Mouse (Mus musculus) ovary, postnatal 36 days (tissue): ENCODE measurements around the gene Hunk.

Experiments used
- DNase-seq: peaks from one replicate; pipeline ENCODE4 v3.0.0; 2022; ENCODE audit warnings: low spot score, mixed read lengths

Gene Hunk

DNA sequence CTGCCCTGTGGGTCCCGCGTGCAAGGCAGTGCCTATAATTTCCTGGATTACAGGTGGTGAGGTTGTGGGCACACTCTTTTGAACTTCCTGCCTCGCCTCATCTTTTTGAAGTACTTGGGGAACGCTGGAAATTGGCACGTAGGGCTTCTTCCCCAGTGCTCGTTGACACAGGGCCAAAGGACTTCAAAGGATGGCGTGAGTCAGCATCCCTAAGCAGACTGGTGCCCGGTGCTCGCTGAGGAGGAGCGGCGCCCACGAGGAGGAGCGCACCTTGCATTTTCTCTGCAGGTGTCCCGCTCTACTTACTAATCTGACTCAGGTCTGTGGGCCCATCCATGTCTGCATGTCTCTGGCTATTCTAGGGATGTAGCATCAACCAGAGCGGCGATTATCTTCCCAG is 4.9 kb downstream of the Hunk start:
- no peak for DNase-seq

DNA sequence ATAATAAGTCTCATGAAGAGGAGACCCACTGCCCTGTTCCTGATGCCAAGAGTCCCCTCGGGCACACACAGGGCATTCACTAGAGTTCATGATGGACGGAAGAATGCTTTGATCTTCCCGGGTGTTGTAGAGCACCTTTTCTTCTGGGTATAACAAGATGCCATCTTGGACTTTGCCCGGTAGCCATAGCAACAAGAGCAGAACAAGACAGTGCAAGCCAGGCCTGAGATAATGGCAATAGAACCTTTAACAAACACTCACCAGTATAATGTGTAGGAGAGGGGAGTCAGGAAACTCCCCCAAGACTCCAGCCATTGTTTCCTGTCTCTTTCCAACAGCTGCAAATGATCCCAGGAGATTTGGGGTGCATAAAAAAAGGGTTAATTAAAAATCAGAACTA is 8.9 kb downstream of the Hunk start:
- no peak for DNase-seq

DNA sequence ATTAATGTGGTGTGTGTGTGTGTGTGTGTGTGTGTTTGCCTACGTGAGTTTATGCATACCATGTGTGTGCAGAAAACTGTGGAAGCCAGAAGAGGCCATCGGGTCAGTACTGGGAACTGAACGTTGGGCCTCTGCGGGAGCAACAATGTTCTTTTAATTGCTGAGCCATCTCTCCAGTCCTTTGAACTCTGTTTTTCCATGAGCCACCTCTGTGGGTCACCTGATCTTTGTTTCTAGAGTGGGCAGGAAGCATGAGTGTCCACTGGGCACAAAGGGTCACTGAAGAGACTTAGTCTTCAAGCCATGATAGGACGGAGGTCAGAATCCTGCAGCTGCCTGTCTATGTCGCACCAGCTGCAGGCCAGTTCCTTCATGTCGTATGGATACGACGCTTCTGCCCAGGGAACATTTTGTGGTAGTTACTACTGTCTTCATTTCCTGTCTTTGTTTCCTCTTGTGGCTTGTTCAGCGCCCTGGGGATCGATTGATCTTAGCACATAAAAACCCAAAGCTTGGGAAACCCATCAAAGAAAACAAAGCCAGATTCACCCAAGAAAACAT is 10.3 kb downstream of the Hunk start:
- no peak for DNase-seq

DNA sequence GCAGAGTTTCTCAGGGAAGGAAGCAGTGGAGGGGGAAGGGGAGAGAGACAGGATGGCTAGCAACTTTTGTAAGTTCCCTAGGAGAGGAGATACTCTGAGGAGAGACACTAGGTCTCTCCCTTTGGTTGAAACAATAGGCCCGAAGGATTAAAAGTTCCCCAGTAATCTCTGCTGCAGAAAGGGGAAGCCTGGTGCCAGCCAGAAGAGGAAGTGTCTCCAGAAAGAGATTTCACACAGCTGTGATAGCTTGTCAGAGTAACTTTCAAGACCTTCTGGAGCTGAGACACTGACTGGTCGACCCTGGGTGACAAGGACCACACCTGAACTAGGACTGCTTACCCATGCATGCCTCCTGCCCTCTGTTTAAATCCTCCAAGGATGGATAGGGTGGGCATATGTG is 11.1 kb downstream of the Hunk start:
- no peak for DNase-seq

DNA sequence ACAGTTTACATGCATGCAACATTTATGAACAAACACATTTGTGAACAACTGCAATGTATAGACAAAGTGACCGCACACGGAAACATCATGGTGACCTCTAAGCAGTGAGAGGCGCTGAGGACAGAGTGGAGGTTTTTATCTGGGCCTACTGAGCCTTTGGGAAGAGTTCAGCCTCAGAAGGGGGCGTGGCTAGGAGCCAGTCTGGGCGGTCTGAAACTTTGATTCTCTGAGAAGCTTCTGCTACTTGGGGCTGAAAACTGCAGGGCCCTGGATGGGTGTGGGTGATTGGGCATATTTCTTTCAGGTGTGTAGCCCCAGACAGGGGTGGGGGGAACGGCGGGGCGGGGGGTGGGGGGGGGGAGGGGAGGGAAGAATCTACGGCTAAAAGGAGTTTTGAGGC is 14.5 kb downstream of the Hunk start:
- peak; percentile 33 for DNase-seq

DNA sequence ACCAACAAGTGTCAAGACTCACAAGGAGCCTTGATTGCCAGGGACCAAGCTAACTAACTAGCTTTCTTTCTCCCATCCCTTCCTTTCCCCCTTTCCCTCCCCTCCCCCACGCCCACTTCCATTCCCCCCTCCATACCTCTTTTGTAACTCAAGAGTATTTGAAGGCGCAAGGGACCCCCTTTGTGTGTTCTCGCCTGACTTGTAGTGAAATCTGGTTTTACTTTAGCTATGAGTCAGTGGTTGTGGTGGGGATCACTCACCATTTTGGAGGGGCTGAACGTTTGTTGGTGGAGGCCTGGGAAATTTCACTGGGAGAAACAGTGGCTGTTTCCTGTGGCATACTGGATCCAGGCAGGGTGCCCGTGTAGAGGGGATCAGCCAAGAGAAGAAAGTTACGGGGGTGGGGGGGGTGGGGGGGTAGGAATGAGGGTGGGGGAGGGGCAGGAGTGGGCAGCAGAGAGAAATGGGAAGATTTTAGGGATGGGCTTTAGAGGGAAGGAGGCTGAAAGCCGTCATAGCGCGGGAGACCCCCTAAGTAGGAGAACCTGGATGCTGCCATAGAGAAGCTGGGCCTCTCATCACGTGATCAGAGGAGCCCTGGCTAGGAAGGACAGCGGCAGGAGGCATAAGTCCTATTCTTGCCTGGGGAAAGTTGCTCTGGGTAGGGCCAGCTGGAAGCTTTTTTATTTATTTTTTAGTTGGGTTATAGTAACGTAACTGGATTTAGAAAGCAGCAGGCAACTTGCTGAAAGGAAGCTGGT is 15.3 kb downstream of the Hunk start:
- DNase-seq, result no peak

DNA sequence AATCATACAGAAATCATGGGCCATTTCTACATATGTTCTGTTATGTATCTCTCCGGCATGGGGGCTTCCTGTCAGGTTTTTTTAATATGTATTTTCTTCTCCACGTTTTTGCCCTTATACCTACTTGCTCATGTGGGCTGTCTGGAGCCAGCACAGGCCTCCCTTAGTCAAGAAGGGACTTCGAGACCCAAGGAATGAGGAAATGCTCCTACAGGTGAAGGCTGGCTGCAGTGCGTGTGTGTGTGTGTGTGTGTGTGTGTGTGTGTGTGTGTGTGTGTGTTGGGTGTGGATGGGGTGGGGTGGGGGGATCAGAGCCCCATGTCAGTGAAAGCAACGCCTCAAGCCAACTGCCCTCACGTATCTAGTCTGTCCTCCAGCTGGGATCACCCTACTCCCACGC is 16.5 kb downstream of the Hunk start:
- DNase-seq, result no peak

DNA sequence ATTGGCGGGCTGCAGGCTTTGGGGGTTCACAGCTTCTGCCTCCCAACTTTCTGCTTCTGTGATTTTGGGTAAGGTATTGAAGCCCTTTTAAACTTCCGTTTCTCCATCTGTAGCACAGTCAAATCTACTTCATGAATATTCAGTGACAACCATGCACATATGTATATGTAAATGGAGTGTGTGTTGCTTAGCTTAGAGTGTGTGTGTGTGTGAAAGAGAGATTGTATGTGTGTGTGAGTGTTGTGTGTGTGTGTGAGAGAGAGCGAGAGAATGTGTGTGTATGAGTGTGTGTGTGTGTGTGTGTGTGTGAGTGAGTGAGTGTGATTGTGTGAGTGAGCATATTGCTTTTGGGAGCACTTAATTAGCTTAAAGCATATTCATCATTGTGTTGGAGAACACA is 19.4 kb downstream of the Hunk start:
- no peak for DNase-seq

DNA sequence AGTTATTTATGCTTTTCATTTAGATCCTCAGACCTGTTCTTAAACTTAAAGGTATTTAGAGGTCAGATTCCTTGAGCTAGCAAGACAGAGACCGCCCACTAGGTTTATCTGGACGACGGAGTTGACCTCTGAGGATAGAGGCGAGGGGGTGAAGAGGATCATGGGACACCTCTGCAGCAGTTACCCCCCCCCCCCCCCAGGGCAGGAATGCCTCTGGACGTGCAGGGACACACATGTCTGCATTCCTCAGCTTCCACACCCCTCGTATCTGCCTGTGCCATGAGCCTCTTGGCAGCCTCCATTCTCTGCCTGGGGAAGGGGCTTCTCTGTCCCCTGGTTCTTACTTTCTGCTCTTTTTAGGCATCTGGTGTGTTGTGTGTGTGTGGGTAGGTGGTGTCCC is 19.8 kb downstream of the Hunk start:
- no peak for DNase-seq

DNA sequence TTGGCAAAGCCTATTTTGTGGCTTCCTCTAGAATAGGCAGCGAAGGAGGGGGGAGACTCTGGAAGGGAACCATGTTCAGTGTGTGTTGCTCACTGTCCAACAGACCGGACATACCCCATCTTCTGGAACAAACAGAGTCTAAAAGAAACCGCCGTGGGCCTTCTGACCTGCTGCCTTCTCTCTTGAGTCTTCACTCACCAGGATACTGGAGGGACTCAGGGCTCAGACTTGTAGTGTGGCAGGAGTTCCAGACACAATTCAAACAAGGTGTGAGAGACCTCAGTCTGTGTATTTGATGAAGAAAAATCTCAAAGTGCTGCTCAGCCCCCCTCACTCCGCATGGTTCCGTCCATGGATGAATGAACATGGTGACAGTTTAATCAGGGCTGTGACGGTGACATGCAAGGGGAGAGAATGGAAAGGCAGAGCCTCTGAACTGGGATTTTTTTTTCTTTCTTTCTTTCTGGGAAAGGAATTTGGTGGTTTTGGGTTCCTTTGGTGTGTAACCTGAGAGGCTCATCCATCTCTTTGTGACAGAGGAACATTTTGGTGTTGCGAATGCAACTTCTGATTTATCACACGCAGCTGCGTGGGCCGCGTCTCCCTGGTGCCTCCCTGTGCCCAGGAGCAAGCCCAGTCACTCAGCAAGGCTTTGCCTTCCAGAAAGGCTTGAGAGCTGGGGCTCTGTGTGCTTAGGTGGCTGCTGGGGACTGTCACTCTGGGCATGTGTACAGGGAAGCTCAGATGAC is 21.9 kb downstream of the Hunk start:
- no peak for DNase-seq

DNA sequence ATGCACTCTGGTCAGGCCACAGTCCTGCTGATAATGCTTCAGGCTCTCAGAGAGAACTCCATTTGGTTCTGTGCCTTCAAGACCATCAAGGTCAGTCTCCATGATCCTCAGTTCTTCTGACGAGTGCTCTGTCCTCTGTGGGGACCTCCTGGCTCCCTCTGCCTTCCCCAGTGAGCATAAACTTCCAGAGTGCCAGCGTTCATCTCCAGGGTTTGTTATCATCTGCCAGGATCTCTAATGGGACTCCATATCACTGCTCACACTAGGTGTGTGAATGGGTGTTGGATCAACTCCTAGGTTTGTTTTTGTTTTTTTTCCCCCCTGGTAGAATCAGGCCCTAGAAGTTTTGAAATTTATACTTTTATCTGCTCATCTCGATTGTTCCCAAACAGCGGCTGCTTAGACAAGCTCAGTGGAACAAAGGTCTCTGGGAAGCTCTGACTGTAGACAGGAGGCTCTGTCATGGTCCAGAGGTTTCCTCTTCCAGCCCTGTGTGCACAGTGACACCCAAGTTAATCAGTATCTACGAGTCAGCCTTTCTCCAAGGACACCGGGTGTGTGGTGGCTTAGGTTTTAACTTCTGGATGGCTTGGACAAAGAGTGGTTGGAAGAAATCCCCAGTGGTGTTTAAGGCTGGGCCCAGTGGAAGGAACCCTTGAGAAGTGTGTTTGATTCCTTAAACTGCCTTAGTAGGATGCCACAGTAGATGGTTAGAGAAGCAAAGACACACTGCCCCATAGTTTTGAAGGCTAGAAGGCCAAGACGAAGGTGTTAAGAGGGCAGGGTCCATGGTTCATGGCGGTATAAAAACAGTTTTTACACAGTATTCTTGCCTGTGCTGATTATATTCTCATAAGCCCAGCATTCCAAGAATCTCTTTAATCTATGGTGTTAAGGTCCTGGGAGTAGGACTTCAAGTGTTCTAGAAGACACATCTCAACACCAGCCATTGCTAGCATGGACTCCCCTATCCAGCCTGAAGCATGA is 26.6 kb downstream of the Hunk start:
- DNase-seq, result no peak

DNA sequence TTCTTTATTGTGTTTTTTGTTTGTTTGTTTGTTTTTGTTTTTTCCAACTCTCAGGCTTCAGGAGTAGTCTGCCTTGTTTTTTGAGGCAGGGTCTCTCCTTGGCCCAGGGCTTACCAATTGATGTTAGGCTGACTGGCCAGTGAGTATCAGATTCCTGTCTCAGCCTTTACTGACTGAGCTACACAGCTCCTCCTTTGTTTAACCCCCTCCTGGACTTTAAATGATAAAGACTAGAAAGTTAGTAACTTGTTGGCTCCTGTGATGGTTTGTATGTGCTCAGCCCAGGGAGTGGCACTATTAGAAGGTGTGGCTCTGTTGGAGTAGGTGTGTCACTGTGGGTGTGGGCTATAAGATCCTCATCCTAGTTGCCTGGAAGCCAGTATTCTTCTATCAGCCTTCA is 30.8 kb downstream of the Hunk start:
- DNase-seq, result no peak

DNA sequence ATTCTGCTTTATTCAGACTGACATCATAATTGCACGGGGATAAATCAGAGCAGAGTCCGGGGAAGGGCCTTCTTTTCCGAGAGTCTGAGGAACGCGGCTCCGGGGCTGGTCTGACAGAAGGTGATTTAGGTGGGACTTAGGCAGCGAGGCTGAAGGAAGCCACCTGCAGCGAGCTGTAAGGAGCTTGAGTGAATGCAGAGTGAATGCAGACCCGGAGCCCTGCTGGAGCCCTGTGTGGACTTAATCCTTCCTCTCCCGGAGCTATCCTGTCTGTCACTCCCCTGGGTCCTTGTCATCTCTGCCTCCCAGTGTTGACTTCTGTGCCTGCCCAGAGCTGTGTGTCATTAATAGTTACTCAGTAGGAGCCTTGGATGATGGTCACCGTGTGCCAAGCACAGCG is 32.8 kb downstream of the Hunk start:
- no peak for DNase-seq

DNA sequence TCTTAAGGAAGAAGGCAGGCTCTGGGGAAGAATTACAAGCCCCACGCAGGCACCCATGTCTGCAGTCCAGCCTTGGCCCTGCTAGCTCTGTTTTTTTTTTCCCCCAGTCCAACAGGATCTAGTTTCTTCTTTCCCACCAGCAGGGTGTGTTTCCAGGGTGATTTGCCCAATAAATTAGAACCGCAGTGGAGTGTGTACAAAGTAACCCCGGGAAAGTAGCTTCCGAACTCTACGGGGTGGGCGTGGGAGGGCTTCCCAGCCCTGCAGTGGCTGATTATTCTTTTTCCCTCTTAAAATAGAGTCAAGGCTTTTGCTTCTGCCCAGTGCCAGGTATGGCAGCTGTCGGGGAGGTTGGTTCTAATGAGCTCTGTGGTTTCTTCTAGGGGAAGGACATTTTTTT is 35.3 kb downstream of the Hunk start:
- DNase-seq, result no peak

DNA sequence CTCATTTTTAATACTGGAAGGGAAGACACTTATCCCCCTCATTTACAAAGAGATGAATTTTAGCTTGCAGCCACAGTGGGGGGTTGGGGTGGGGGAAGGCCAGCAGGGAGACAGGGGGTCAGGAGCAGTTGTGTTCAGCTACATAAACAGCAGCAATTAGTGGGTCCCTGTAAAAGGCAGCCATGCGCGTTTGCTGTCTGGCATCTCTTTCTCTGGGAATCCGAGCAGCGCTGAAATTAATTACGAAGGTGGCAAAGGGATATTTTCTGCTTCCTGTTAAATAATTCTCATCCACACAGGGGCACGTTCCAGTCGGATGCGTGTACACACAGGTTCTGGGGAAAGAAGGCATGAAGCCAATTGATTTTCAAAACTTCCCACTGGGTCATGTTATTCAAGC is 35.7 kb downstream of the Hunk start:
- DNase-seq, result no peak

DNA sequence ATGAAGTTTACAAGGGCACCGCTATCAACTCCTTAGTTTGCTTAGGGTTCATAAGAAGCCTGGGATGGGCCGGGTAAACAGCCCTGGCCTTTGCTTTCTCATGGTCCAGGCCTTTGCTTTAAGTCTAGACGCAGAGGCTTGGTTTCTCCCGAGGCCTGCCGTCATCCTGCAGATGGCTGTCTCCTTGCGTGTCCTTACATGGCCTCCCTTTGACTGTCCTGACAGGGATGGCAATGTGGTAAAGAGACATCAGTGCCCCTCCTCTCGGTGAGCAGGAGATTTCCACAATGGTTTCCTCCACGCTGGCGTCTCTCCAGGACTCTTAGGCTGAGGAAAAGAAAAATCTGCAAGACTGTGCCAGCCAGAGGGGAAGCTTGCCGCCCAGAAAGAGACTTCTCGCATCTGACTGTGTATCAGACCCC is 36.3 kb downstream of the Hunk start:
- peak; percentile 52 for DNase-seq

DNA sequence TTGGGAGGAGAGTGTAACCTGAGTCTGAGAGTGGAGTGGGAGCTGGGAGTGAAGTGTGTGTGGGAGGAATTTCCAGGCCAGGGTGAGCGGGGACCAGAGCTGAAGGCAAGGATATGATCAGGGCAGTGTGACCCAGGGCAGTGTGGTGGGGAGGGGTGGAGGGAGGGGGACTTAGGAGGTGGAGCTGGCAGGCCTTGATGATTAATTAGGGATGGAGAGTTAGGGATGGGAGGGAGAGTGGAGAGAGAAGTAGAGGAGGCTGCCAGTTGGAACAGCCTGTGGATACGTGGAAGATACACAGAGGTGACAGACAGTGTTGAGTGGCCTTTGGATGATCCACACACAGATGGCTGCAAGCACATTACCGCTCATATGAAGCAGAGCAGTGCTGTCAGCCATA is 38.1 kb downstream of the Hunk start:
- DNase-seq, result peak; percentile 60

DNA sequence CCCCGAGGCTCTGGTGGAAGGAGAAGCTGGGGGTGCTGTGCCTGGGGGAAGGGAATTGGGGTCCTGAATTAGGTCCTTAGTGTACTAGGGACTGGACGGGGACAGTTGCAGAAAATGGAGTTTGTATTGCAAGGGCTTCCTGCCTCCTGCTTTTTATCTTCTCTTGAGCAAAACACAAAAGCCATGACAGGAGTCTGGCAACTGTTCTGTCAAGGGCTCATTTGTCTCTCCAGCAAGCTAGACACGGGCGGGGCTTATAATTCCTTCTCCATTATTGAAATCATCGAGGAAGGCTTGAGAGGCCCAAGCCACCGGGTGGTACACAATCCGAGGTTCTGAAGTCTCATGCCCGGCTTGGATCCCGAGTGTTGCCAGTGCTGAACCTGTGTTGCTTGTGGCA is 38.6 kb downstream of the Hunk start:
- no peak for DNase-seq

DNA sequence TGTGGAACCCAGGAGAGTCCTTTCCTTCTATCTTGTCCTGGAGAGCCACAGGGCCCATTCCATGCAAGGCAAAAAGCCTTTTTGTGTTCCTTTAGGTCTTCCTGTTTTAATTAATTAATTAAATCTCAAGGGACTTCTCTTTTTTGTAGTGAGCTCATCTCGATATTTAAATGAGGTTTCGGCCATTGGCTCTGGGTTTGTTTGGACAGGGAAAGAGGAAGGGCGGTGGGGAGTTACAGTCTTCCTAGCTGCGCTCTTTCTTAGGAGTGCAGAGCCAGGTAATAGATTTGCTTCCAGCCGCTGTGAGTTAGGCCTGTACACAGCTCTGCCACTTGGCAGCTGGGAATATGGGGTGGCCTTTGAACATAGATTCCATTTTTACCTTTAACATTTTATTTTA is 40.4 kb downstream of the Hunk start:
- no peak for DNase-seq

DNA sequence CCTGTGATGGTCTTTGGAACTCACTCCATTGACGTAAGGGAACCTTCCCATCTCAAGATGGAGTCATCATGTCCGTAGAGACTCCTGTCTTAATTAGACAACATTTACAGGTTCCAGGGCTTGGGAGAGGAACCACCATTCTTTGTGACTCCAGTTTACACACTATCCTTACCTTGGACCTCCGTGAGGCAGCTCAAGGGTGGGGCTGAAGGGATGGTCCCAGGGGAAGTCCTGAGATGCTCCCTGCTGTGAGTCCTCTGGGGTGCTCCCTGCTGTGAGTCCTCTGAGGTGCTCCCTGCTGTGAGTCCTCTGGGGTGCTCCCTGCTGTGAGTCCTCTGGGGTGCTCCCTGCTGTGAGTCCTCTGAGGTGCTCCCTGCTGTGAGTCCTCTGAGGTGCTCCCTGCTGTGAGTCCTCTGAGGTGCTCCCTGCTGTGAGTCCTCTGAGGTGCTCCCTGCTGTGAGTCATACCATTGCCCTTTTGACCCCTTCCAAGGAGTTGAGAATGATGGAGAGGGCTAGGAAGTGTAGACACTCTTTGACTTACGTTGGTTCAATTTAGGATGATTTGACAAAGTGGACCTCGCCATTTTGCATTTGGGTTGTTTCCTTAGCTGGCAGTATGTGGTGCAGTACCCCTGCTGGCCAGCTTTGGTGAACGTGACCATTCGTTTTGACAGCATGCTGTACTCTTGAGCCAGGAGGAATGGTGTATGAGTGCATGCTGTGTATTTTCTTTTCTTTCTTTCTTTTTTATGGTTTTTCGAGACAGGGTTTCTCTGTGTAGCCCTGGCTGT is 42.2 kb downstream of the Hunk start:
- no peak for DNase-seq

DNA sequence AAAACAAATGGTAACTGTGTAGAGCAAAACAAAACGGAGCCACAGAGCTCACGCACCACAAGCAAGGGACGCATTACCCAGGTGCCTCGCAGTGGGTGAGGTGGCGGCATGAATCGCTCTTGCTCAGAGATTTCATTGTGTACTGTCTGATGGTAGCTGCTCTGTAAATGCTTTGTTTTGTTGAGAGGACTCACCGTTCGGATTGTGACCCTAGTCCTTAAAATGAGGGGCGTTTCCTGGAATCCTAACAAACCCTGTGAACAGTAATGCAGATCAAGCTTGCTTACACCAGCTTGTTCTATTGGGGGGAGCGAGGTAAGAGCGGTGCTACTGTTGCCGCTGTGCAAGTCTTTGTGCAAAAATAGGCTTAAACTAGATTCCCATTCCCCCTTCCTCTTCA is 47.7 kb downstream of the Hunk start:
- no peak for DNase-seq
